Mouse (Mus musculus): ENCODE results near the gene Eif2s3x.
A peak's percentile ranks its signal among the peaks of the same experiment; 100 is the strongest.

Eif2s3x gene

GRCm38 (mm10) chrX:94212597-94213321 lies at the start of gene Eif2s3x:
Gene Eif2s3x (minus strand): TSS chrX:94212862.
- TF ChIP-seq POU5F1 (IDR thresholded peaks at IDR 0.05; ENCODE audit: borderline replicate concordance, low read length): no peak
- no peak for TF ChIP-seq NANOG (IDR thresholded peaks at IDR 0.05; ENCODE audit: borderline replicate concordance, low read length)
- no peak for TF ChIP-seq CTCF (conservative IDR thresholded peaks at IDR 0.05; ENCODE audit: low read length)
- Histone ChIP-seq H3K36me3 (ENCODE audit: insufficient read depth, low read length) (peaks cover 34% of the 10 kb centered on the region), H3K4me3 (replicated peaks; ENCODE audit: low read length) (peak within 1 kb of the TSS; percentile 92), H3K9me3 (ENCODE audit: low read length) (no peaks in the 10 kb centered on the region), H3K27me3 (ENCODE audit: insufficient read depth, low read length) (no peaks in the 10 kb centered on the region), H3K4me1 (replicated peaks; ENCODE audit: low read depth, low read length) (peaks cover 18% of the 10 kb centered on the region; the same call in 1 of the 2 replicates)

- peaks cover 7% of the 10 kb centered on the region for H3K27me3 ChIP-seq (ENCODE audit: insufficient read depth, low read length)
- no peaks in the 10 kb centered on the region for H3K36me3 ChIP-seq (ENCODE audit: insufficient read depth, low read length)
- no peak for TF ChIP-seq NANOG (IDR thresholded peaks at IDR 0.05; ENCODE audit: borderline replicate concordance, low read length)
- no peak for TF ChIP-seq POU5F1 (IDR thresholded peaks at IDR 0.05; ENCODE audit: borderline replicate concordance, low read length)
- no peak for TF ChIP-seq CTCF (conservative IDR thresholded peaks at IDR 0.05; ENCODE audit: low read length)
- H3K4me1 ChIP-seq (replicated peaks; ENCODE audit: low read depth, low read length): 0 out of 2 replicates have a peak, but pooled peaks cover 3% of the 10 kb centered on the region
- H3K9me3 ChIP-seq (ENCODE audit: low read length): no peaks in the 10 kb centered on the region
- peak overlapping the region; percentile 83 for H3K4me3 ChIP-seq (replicated peaks; ENCODE audit: low read length)
Measured at GRCm38 (mm10) chrX:94235601-94236000, 22.9 kb upstream of the Eif2s3x start.

- H3K9me3 ChIP-seq (ENCODE audit: low read length): no peaks in the 10 kb centered on the region
- H3K27me3 ChIP-seq (ENCODE audit: insufficient read depth, low read length): peaks cover 7% of the 10 kb centered on the region
- no peaks in the 10 kb centered on the region for H3K36me3 ChIP-seq (ENCODE audit: insufficient read depth, low read length)
- peak overlapping the region; percentile 83 for H3K4me3 ChIP-seq (replicated peaks; ENCODE audit: low read length)
- H3K4me1 ChIP-seq (replicated peaks; ENCODE audit: low read depth, low read length): 0 out of 2 replicates have a peak, but pooled peaks cover 3% of the 10 kb centered on the region
- no peak for TF ChIP-seq CTCF (conservative IDR thresholded peaks at IDR 0.05; ENCODE audit: low read length)
- TF ChIP-seq NANOG (IDR thresholded peaks at IDR 0.05; ENCODE audit: borderline replicate concordance, low read length): no peak
- TF ChIP-seq POU5F1 (IDR thresholded peaks at IDR 0.05; ENCODE audit: borderline replicate concordance, low read length): no peak
Measured at GRCm38 (mm10) chrX:94235190-94235555, 22.5 kb upstream of the Eif2s3x start.

GRCm38 (mm10) chrX:94234532-94235189 lies 22.0 kb upstream of the Eif2s3x start, which contains the start of gene Klhl15:
Gene Klhl15 (plus strand): TSS chrX:94234599.
- no peaks in the 10 kb centered on the region for H3K9me3 ChIP-seq (ENCODE audit: low read length)
- 0 out of 2 replicates have a peak, but pooled peaks cover 3% of the 10 kb centered on the region for H3K4me1 ChIP-seq (replicated peaks; ENCODE audit: low read depth, low read length)
- TF ChIP-seq CTCF (conservative IDR thresholded peaks at IDR 0.05; ENCODE audit: low read length) (no peak), NANOG (IDR thresholded peaks at IDR 0.05; ENCODE audit: borderline replicate concordance, low read length) (no peak), POU5F1 (IDR thresholded peaks at IDR 0.05; ENCODE audit: borderline replicate concordance, low read length) (no peak)
- no peaks in the 10 kb centered on the region for H3K36me3 ChIP-seq (ENCODE audit: insufficient read depth, low read length)
- H3K27me3 ChIP-seq (ENCODE audit: insufficient read depth, low read length): peaks cover 7% of the 10 kb centered on the region
- H3K4me3 ChIP-seq (replicated peaks; ENCODE audit: low read length): peak within 1 kb of the TSS; percentile 83

GRCm38 (mm10) chrX:94233936-94234531 lies 21.4 kb upstream of the Eif2s3x start:
- Histone ChIP-seq H3K4me3 (replicated peaks; ENCODE audit: low read length) (peak overlapping the region; percentile 83), H3K36me3 (ENCODE audit: insufficient read depth, low read length) (no peaks in the 10 kb centered on the region), H3K27me3 (ENCODE audit: insufficient read depth, low read length) (peaks cover 7% of the 10 kb centered on the region), H3K4me1 (replicated peaks; ENCODE audit: low read depth, low read length) (0 out of 2 replicates have a peak, but pooled peaks cover 3% of the 10 kb centered on the region), H3K9me3 (ENCODE audit: low read length) (no peaks in the 10 kb centered on the region)
- TF ChIP-seq NANOG (IDR thresholded peaks at IDR 0.05; ENCODE audit: borderline replicate concordance, low read length): no peak
- TF ChIP-seq CTCF (conservative IDR thresholded peaks at IDR 0.05; ENCODE audit: low read length): no peak
- TF ChIP-seq POU5F1 (IDR thresholded peaks at IDR 0.05; ENCODE audit: borderline replicate concordance, low read length): no peak

- 0 out of 2 replicates have a peak, but pooled peaks cover 3% of the 10 kb centered on the region for H3K4me1 ChIP-seq (replicated peaks; ENCODE audit: low read depth, low read length)
- 0 out of 2 replicates have a peak overlapping the region, but pooled peaks have one; percentile 83 for H3K4me3 ChIP-seq (replicated peaks; ENCODE audit: low read length)
- H3K9me3 ChIP-seq (ENCODE audit: low read length): no peaks in the 10 kb centered on the region
- H3K27me3 ChIP-seq (ENCODE audit: insufficient read depth, low read length): peaks cover 7% of the 10 kb centered on the region
- TF ChIP-seq POU5F1 (IDR thresholded peaks at IDR 0.05; ENCODE audit: borderline replicate concordance, low read length) (no peak), CTCF (conservative IDR thresholded peaks at IDR 0.05; ENCODE audit: low read length) (no peak), NANOG (IDR thresholded peaks at IDR 0.05; ENCODE audit: borderline replicate concordance, low read length) (no peak)
- H3K36me3 ChIP-seq (ENCODE audit: insufficient read depth, low read length): no peaks in the 10 kb centered on the region
Measured at GRCm38 (mm10) chrX:94233432-94233831, 20.8 kb upstream of the Eif2s3x start.

- H3K36me3 ChIP-seq (ENCODE audit: insufficient read depth, low read length): peaks cover 27% of the 10 kb centered on the region
- H3K4me1 ChIP-seq (replicated peaks; ENCODE audit: low read depth, low read length): peaks cover 17% of the 10 kb centered on the region; the same call in 1 of the 2 replicates
- H3K9me3 ChIP-seq (ENCODE audit: low read length): no peaks in the 10 kb centered on the region
- H3K4me3 ChIP-seq (replicated peaks; ENCODE audit: low read length): peak overlapping the region; percentile 92
- TF ChIP-seq NANOG (IDR thresholded peaks at IDR 0.05; ENCODE audit: borderline replicate concordance, low read length) (no peak), CTCF (conservative IDR thresholded peaks at IDR 0.05; ENCODE audit: low read length) (peak; percentile 14)
- no peaks in the 10 kb centered on the region for H3K27me3 ChIP-seq (ENCODE audit: insufficient read depth, low read length)
Measured at GRCm38 (mm10) chrX:94213384-94213783, 722 bp upstream of the Eif2s3x start.

GRCm38 (mm10) chrX:94212264-94212596 lies 432 bp downstream of the Eif2s3x start:
- peaks cover 18% of the 10 kb centered on the region; the same call in 1 of the 2 replicates for H3K4me1 ChIP-seq (replicated peaks; ENCODE audit: low read depth, low read length)
- peaks cover 39% of the 10 kb centered on the region for H3K36me3 ChIP-seq (ENCODE audit: insufficient read depth, low read length)
- no peaks in the 10 kb centered on the region for H3K27me3 ChIP-seq (ENCODE audit: insufficient read depth, low read length)
- H3K4me3 ChIP-seq (replicated peaks; ENCODE audit: low read length): peak overlapping the region; percentile 92
- TF ChIP-seq POU5F1 (IDR thresholded peaks at IDR 0.05; ENCODE audit: borderline replicate concordance, low read length) (no peak), CTCF (conservative IDR thresholded peaks at IDR 0.05; ENCODE audit: low read length) (no peak), NANOG (IDR thresholded peaks at IDR 0.05; ENCODE audit: borderline replicate concordance, low read length) (no peak)
- no peaks in the 10 kb centered on the region for H3K9me3 ChIP-seq (ENCODE audit: low read length)
